Mouse (Mus musculus) midbrain, embryonic 12.5 days (tissue): ENCODE measurements around the gene Wfdc13. TPM values are rescaled to one million over a fixed set of nuclear protein-coding genes. Genes with fewer than 3 reads are reported as not detected.
"Not testable (repeated sequence)": the region's sequence is repeated elsewhere in the genome, so short reads cannot be mapped to it uniquely, and the experiment has no call there.

Experiments
- ATAC-seq: fragments of 200-750 bp; cut with Nextera tagmentation; 2 replicates; pipeline ENCODE4 v1.8.0; 2017; ENCODE audit warnings: low read depth, moderate TSS enrichment, moderate library complexity; ENCODE audit not compliant: low FRiP score
- H3K27ac ChIP-seq: fragments of 300-500 bp; sonication (generic); replicated peaks from 2 replicates; pipeline ENCODE4 v1.5.1; 2016; ENCODE audit warnings: mild to moderate bottlenecking
- H3K27me3 ChIP-seq: fragments of 300-500 bp; sonication (generic); 2 replicates; pipeline ENCODE4 v1.6.1; 2016; ENCODE audit warnings: mild to moderate bottlenecking
- H3K36me3 ChIP-seq: fragments of 300-500 bp; sonication (generic); 2 replicates; pipeline ENCODE4 v1.6.1; 2016
- H3K4me1 ChIP-seq: fragments of 300-500 bp; sonication (generic); 2 replicates; pipeline ENCODE4 v1.6.1; 2016
- H3K4me2 ChIP-seq: fragments of 300-500 bp; sonication (generic); replicated peaks from 2 replicates; pipeline ENCODE4 v1.6.1; 2016; ENCODE audit warnings: mild to moderate bottlenecking, moderate library complexity
- H3K4me3 ChIP-seq: fragments of 300-500 bp; sonication (generic); 2 replicates; pipeline ENCODE4 v1.5.1; 2016; ENCODE audit warnings: mild to moderate bottlenecking
- H3K9ac ChIP-seq: fragments of 300-500 bp; sonication (generic); replicated peaks from 2 replicates; pipeline ENCODE4 v1.6.1; 2016; ENCODE audit warnings: mild to moderate bottlenecking, moderate library complexity
- H3K9me3 ChIP-seq: fragments of 300-500 bp; sonication (generic); 2 replicates; pipeline ENCODE4 v1.6.1; 2016; ENCODE audit warnings: mild to moderate bottlenecking
- whole genome bisulfite sequencing: fragments of 180-500 bp; shearing (Covaris S2); methylation state at CpG from one replicate; pipeline ENCODE4 v1.1.7; 2016; 5-methylcytosine and 5-hydroxymethylcytosine counted together
- polyA plus RNA-seq: library from polyadenylated mRNA; unstranded; fragments of >200 nt; fragmentation: Nextera tagmentation; extraction: Ambion mirVana; gene quantifications from 2 replicates; pipeline ENCODE4 v1.2.1, GENCODE M21; 2016

Wfdc13 gene
- polyA plus RNA-seq, 1 experiment from 2014 or later, result not detected

DNA sequence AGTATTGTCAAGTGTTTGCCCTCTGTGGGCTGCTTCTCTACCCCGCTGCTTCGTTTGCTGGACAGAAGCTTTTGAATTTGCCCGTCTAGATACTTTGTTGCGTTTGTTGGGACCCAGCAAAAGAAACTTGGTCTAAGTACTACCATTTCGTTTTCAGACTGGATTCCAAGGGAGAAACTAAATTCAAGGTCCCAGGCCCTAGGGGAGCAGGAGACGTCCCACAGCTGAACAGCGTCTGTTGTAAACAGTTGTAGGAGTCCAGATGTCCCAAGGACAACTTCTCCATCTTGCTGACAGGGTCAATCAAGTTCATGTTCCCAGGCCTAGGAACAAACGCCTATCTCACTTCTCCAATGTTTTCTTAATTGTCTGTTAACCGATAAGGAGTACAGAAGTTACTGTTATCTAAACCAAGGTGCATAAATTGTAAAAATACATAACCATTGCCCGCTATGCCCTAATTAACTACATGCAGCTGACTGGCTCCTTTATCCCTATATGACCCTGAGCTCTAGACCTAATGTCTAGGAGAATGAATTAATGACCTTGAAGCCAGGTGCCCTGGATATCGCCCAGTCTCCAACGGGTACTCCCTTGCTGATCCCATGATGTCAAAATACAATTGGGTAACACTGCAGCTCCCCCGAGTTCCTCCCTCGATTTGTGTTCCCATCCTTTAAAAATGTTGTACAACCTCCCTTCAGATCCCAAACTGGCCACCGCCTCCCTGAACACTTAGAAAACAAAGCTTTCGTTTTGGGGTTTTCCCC lies 7.8 kb upstream of the Wfdc13 start:
- Histone ChIP-seq H3K27ac (no peak overlapping the region), H3K27me3 (no peaks in the 10 kb centered on the region), H3K36me3 (no peaks in the 10 kb centered on the region), H3K4me2 (no peak overlapping the region), H3K9me3 (no peaks in the 10 kb centered on the region; the same call in 1 of the 2 replicates), H3K4me1 (peaks cover 4% of the 10 kb centered on the region; the same call in 1 of the 2 replicates), H3K9ac (no peak overlapping the region), H3K4me3 (no peak overlapping the region)
- no peak for ATAC-seq
- 88% methylated on average over 16 of the region's 16 CpGs for WGBS

DNA sequence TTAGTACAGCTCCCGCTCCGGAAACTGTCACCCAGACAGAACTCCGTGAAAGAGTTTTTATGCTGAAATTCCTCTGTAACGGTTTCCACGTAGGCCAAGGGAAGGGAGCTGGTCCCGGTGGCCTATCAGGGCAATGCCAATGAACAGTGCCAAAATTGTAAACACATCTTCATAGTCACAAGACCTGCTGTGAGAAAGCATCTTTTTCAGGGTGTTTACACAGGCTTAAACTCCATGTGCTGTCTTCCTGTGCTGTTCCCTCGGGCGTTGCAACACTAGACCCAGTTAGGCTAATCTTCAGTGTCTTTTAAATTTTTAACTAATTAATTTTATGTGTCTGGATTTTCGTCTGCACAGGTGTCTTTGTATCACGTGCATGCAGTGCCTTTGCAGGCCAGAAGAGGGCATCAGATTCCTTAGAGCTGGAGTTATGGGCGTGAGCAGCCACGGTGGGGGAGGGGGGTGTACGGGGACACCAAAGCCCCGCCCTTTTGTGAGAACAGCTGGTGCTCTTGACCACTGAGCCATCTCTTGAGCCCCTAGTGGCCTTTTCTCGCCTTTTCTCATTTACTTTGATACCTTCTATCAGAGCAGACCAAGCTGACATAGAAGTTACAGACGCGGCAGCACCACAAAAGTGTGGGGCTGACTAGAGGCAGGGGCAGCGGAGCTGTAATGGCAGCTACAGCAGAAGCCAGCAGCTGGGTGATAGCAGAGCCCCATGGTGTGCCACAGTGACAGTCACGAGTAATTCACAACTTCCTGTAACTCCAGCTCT lies 5.9 kb upstream of the Wfdc13 start:
- Histone ChIP-seq H3K27ac (no peak overlapping the region), H3K4me1 (peaks cover 4% of the 10 kb centered on the region; the same call in 1 of the 2 replicates), H3K9ac (no peak overlapping the region), H3K4me2 (peak overlapping the region; percentile 47), H3K4me3 (peak overlapping the region; percentile 30), H3K9me3 (no peaks in the 10 kb centered on the region), H3K27me3 (no peaks in the 10 kb centered on the region), H3K36me3 (no peaks in the 10 kb centered on the region)
- WGBS, result 22% methylated on average over 19 of the region's 19 CpGs
- peak; percentile 63 for ATAC-seq

DNA sequence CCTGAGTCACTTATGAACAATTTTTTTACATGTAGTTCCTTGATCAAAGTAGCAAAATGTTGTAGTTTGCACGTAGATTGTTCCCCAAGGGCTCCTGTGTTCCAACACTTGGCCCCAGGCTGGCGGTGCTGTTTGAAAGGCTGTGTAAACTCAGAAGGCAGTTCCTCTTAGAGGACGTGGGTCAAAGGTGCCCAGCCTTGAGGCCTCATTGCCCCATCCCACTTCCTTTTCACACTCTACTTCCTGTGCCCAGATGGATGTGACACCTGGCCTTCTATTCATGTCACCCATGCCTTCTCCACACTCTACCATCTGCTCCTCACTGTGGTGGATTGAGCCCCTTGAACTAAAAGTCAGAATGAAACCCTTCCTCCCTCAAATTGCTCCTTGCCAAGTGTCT lies 5.0 kb upstream of the Wfdc13 start:
- Histone ChIP-seq H3K36me3 (no peaks in the 10 kb centered on the region), H3K9ac (no peak overlapping the region), H3K4me1 (peaks cover 4% of the 10 kb centered on the region; the same call in 1 of the 2 replicates), H3K4me2 (no peak overlapping the region), H3K9me3 (no peaks in the 10 kb centered on the region), H3K4me3 (no peak overlapping the region), H3K27me3 (no peaks in the 10 kb centered on the region), H3K27ac (no peak overlapping the region)
- no peak for ATAC-seq
- 57% methylated on average over 3 of the region's 3 CpGs for WGBS

- Histone ChIP-seq H3K27ac (no peak within 1 kb of the TSS), H3K36me3 (no peaks in the 10 kb centered on the region), H3K4me2 (no peak within 1 kb of the TSS), H3K9me3 (no peaks in the 10 kb centered on the region), H3K4me1 (no peaks in the 10 kb centered on the region), H3K27me3 (no peaks in the 10 kb centered on the region), H3K9ac (no peak within 1 kb of the TSS), H3K4me3 (no peak within 1 kb of the TSS)
- ATAC-seq, result no peak
- whole genome bisulfite sequencing, result 77% methylated on average over 4 of the region's 4 CpGs
Observed at GRCm38 (mm10) chr2:164698201-164698600, 13.3 kb downstream of the Wfdc13 start, which contains the start of gene Spint4. TSS of gene Spint4 (plus strand) at chr2:164698501.

DNA sequence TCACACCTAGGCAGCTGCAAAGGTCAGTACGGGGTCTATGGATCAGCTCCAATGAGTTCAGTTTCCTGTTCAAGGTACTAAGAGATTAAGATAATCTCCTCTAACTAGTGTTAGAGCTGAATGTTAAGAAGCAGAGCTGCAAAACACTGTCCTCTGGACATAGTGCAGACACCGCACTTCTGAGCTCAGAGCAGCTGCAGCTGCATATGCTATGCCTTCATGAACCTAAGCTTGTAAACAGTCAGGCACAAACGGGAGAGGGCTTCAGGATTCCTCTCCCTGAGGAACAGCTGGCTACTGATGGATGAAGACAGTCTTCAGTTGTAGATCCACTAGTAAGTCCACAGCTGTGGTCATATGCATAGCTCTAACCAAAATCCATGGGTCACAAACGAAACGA lies 16.1 kb downstream of the Wfdc13 start:
- no peaks in the 10 kb centered on the region for H3K27me3 ChIP-seq
- no peak for ATAC-seq
- H3K9me3 ChIP-seq, result no peaks in the 10 kb centered on the region
- no peak overlapping the region for H3K4me3 ChIP-seq
- no peaks in the 10 kb centered on the region for H3K36me3 ChIP-seq
- WGBS, result 84% methylated on average over 5 of the region's 5 CpGs
- H3K4me1 ChIP-seq, result no peaks in the 10 kb centered on the region
- no peak overlapping the region for H3K4me2 ChIP-seq
- no peak overlapping the region for H3K9ac ChIP-seq
- H3K27ac ChIP-seq, result no peak overlapping the region

- no peak for ATAC-seq
- Histone ChIP-seq H3K4me2 (no peak overlapping the region), H3K4me3 (no peak overlapping the region), H3K9ac (no peak overlapping the region), H3K36me3 (no peaks in the 10 kb centered on the region), H3K27ac (no peak overlapping the region), H3K4me1 (no peaks in the 10 kb centered on the region), H3K9me3 (no peaks in the 10 kb centered on the region), H3K27me3 (no peaks in the 10 kb centered on the region)
- WGBS, result 82% methylated on average over 5 of the region's 5 CpGs
Observed at GRCm38 (mm10) chr2:164701761-164702160, 16.9 kb downstream of the Wfdc13 start.

- 73% methylated on average over 5 of the region's 5 CpGs for WGBS
- Histone ChIP-seq H3K27me3 (no peaks in the 10 kb centered on the region), H3K4me3 (no peak overlapping the region)
Observed at GRCm38 (mm10) chr2:164704235-164704634, 19.3 kb downstream of the Wfdc13 start.

GRCm38 (mm10) chr2:164705328-164705727 lies 20.4 kb downstream of the Wfdc13 start:
- H3K4me2 ChIP-seq, result no peak overlapping the region
- no peaks in the 10 kb centered on the region for H3K4me1 ChIP-seq
- no peaks in the 10 kb centered on the region for H3K36me3 ChIP-seq
- no peak for ATAC-seq
- no peak overlapping the region for H3K4me3 ChIP-seq
- no peaks in the 10 kb centered on the region for H3K27me3 ChIP-seq
- H3K9ac ChIP-seq, result no peak overlapping the region
- H3K27ac ChIP-seq, result no peak overlapping the region
- H3K9me3 ChIP-seq, result no peaks in the 10 kb centered on the region
- WGBS, result 85% methylated on average over 6 of the region's 6 CpGs

More at GRCm38 (mm10) chr2:164704235-164704634, 19.3 kb downstream of the Wfdc13 start:
- H3K4me2 ChIP-seq, result no peak overlapping the region
- no peaks in the 10 kb centered on the region for H3K4me1 ChIP-seq
- H3K9me3 ChIP-seq, result no peaks in the 10 kb centered on the region
- ATAC-seq, result no peak
- no peak overlapping the region for H3K9ac ChIP-seq
- H3K27ac ChIP-seq, result no peak overlapping the region
- no peaks in the 10 kb centered on the region for H3K36me3 ChIP-seq

DNA sequence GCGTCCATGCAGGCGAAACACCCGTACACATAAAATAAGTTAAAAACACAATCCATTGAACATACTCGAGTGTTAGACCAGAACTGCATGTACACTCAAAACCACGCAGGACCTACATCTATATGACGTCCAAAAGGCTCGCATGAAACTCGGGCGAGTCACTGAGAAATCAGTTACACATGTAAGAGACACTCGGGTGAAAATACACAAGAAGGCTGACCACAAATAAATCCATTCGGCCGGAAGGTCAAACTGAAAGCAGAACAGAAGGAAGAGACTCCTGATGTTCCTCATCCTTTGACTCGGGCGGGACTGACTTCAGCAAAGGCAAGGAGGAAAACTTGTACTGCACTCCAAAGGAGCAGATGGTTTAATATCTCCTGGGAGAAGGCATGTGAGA lies 21.1 kb downstream of the Wfdc13 start:
- Histone ChIP-seq H3K27ac (no peak overlapping the region), H3K27me3 (no peaks in the 10 kb centered on the region), H3K9ac (no peak overlapping the region), H3K36me3 (no peaks in the 10 kb centered on the region), H3K4me1 (no peaks in the 10 kb centered on the region), H3K9me3 (no peaks in the 10 kb centered on the region), H3K4me3 (no peak overlapping the region), H3K4me2 (no peak overlapping the region)
- WGBS, result 94% methylated on average over 14 of the region's 14 CpGs
- no peak for ATAC-seq

- Histone ChIP-seq H3K4me1 (no peaks in the 10 kb centered on the region), H3K27ac (no peak within 1 kb of the TSS), H3K4me2 (no peak within 1 kb of the TSS), H3K27me3 (no peaks in the 10 kb centered on the region), H3K9ac (no peak within 1 kb of the TSS), H3K36me3 (no peaks in the 10 kb centered on the region), H3K4me3 (no peak within 1 kb of the TSS), H3K9me3 (no peaks in the 10 kb centered on the region)
- no peak for ATAC-seq
- WGBS, result 73% methylated on average over 6 of the region's 6 CpGs
Observed at GRCm38 (mm10) chr2:164715005-164715404, 30.1 kb downstream of the Wfdc13 start, which contains the start of gene Spint5. TSS of gene Spint5 (plus strand) at chr2:164715305.

DNA sequence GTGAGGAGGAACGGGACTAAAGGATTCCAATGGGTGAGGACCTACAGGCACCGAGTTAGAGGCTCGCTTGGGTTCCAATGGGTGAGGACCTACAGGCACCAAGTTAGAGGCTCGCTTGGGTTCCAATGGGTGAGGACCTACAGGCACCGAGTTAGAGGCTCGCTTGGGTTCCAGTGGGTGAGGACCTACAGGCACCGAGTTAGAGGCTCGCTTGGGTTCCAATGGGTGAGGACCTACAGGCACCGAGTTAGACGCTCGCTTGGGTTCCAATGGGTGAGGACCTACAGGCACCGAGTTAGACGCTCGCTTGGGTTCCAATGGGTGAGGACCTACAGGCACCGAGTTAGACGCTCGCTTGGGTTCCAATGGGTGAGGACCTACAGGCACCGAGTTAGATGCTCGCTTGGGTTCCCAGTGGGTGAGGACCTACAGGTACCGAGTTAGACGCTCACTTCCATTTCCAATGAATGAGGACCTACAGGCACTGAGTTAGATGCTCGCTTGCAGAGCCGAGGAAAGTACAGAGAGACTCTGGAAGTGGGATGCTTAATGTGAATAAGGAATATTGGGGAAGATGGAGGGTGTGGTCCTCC lies 31.4 kb downstream of the Wfdc13 start:
- not testable (repeated sequence) for H3K4me2 ChIP-seq, H3K27me3 ChIP-seq, H3K4me1 ChIP-seq, H3K9ac ChIP-seq, H3K4me3 ChIP-seq, H3K9me3 ChIP-seq, ATAC-seq, H3K36me3 ChIP-seq, H3K27ac ChIP-seq
- 91% methylated on average over 23 of the region's 23 CpGs for WGBS

DNA sequence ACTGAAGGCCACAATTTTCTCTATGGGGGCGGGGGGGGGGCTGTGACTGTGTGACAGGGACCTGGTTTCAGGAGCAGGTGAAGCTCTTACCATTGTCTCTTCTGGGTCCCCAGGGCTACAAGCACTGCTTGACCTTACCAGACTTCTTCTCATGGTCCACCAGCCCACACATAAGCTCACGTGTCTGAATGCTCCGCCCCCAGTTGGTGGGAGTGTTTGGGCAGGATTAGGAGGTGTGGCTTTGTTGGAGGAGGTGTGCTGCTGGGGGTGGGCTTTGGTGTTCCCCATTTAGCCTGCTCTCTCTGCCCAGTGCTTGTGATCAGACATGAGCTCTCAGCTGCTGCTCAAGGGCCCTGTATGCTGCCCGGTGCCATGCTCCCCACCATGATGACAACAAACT lies 38.4 kb downstream of the Wfdc13 start:
- Histone ChIP-seq H3K27me3 (peaks cover 7% of the 10 kb centered on the region; the same call in 1 of the 2 replicates), H3K4me1 (no peaks in the 10 kb centered on the region), H3K4me2 (no peak overlapping the region), H3K9me3 (no peaks in the 10 kb centered on the region), H3K4me3 (no peak overlapping the region), H3K9ac (no peak overlapping the region), H3K27ac (no peak overlapping the region), H3K36me3 (no peaks in the 10 kb centered on the region)
- WGBS, result 61% methylated on average over 4 of the region's 4 CpGs
- no peak for ATAC-seq
